Mouse (Mus musculus) adrenal gland, postnatal 0 days (tissue): ENCODE results near the gene Tspyl4. TPM values are rescaled to one million over a fixed set of nuclear protein-coding genes. Genes with fewer than 3 reads are reported as not detected.

Experiments used
- polyA plus RNA-seq: library from polyadenylated mRNA; unstranded; fragments of >200 nt; fragmentation: Nextera tagmentation; extraction: Ambion mirVana; gene quantifications from 2 replicates; pipeline ENCODE4 v1.2.1, GENCODE M21; 2015

Gene Tspyl4
- polyA plus RNA-seq = 28.8 and 52.4 TPM in 2 replicates

GRCm38 (mm10) chr10:34297299-34297979 lies at the start of gene Tspyl4:
Tspyl4 (plus strand) TSS chr10:34297442.

GRCm38 (mm10) chr10:34281962-34282388 lies 15.3 kb upstream of the Tspyl4 start, which contains the start of gene Tspyl1:
Tspyl1 (plus strand) TSS chr10:34282190.

Other genes with a start within 250 kb of the Tspyl4 start
- gene Calhm5, start 200.9 kb upstream of the Tspyl4 start, polyA plus RNA-seq = 0.37 and 0.82 TPM in 2 replicates
- 1.9 and 4.1 TPM in 2 replicates for gene Calhm6, start 169.5 kb upstream of the Tspyl4 start, polyA plus RNA-seq
- 12.8 and 12.9 TPM in 2 replicates for gene Dse, start 89.7 kb upstream of the Tspyl4 start, polyA plus RNA-seq
- gene Tspyl1, start 15.3 kb upstream of the Tspyl4 start, polyA plus RNA-seq = 70.9 and 81.9 TPM in 2 replicates
- gene Col10a1, start 92.5 kb downstream of the Tspyl4 start, polyA plus RNA-seq = 0.33 TPM in 2 replicates
- 6.8 and 13.2 TPM in 2 replicates for gene Nt5dc1, start 121.1 kb downstream of the Tspyl4 start, polyA plus RNA-seq
- gene Frk, start 186.0 kb downstream of the Tspyl4 start, polyA plus RNA-seq = 7.3 and 11.9 TPM in 2 replicates